Mouse (Mus musculus) T-helper 1 cell (primary cell): ENCODE measurements around the gene Kcns1.

Experiments
- in situ Hi-C: fragments of 300-600 bp; cut with MboI, MseI; formaldehyde crosslinking; loops from one replicate; pipeline ENCODE4 v1.15.1; 2025; ENCODE audit warnings: high pct_unique_total_duplicates

Kcns1 gene

GRCm38 (mm10) chr2:164173394-164173793 is 2.5 kb upstream of the Kcns1 start:
- in situ Hi-C loops: no loop called here

- in situ Hi-C loops: no loop called here
Measured at GRCm38 (mm10) chr2:164170326-164170725, 587 bp downstream of the Kcns1 start.

GRCm38 (mm10) chr2:164168571-164168946 is 2.4 kb downstream of the Kcns1 start:
- in situ Hi-C loops: no loop called here

GRCm38 (mm10) chr2:164167752-164168570 is 3.0 kb downstream of the Kcns1 start:
- in situ Hi-C loops: no loop called here

GRCm38 (mm10) chr2:164164941-164165340 is 6.0 kb downstream of the Kcns1 start:
- in situ Hi-C loops: no loop called here

- in situ Hi-C loops: no loop called here
Measured at GRCm38 (mm10) chr2:164161515-164162055, 9.3 kb downstream of the Kcns1 start.

GRCm38 (mm10) chr2:164158838-164159237 is 12.1 kb downstream of the Kcns1 start:
- in situ Hi-C loops: no loop called here

- in situ Hi-C loops: no loop called here
Measured at GRCm38 (mm10) chr2:164156158-164156557, 14.8 kb downstream of the Kcns1 start.

- in situ Hi-C loops: no loop called here
Measured at GRCm38 (mm10) chr2:164154007-164154406, 16.9 kb downstream of the Kcns1 start.

GRCm38 (mm10) chr2:164152341-164152740 is 18.6 kb downstream of the Kcns1 start:
- in situ Hi-C loops: no loop called here

- in situ Hi-C loops: no loop called here
Measured at GRCm38 (mm10) chr2:164150086-164150760, 20.7 kb downstream of the Kcns1 start.

- in situ Hi-C loops: no loop called here
Measured at GRCm38 (mm10) chr2:164146556-164146955, 24.4 kb downstream of the Kcns1 start.

- in situ Hi-C loops: no loop called here
Measured at GRCm38 (mm10) chr2:164144541-164144940, 26.4 kb downstream of the Kcns1 start.

GRCm38 (mm10) chr2:164144025-164144424 is 26.9 kb downstream of the Kcns1 start:
- in situ Hi-C loops: no loop called here

- in situ Hi-C loops: no loop called here
Measured at GRCm38 (mm10) chr2:164142021-164142420, 28.9 kb downstream of the Kcns1 start.

- in situ Hi-C loops: no loop called here
Measured at GRCm38 (mm10) chr2:164137754-164138153, 33.2 kb downstream of the Kcns1 start.

GRCm38 (mm10) chr2:164136393-164136792 is 34.5 kb downstream of the Kcns1 start:
- in situ Hi-C loops: no loop called here

- in situ Hi-C loops: no loop called here
Measured at GRCm38 (mm10) chr2:164135367-164135766, 35.5 kb downstream of the Kcns1 start.

GRCm38 (mm10) chr2:164134563-164134962 is 36.4 kb downstream of the Kcns1 start:
- in situ Hi-C loops: no loop called here

GRCm38 (mm10) chr2:164131586-164131985 is 39.3 kb downstream of the Kcns1 start:
- in situ Hi-C loops: no loop called here

- in situ Hi-C loops: loop anchor here (10.0 kb wide), 1 partner anchor 886 kb away; no protein-coding TSS in a partner anchor
Measured at GRCm38 (mm10) chr2:164128576-164129411, 42.1 kb downstream of the Kcns1 start.

GRCm38 (mm10) chr2:164127297-164127696 is 43.6 kb downstream of the Kcns1 start:
- in situ Hi-C loops: loop anchor here (10.0 kb wide), 1 partner anchor 888 kb away; no protein-coding TSS in a partner anchor
